Mouse (Mus musculus) intestine, embryonic 16.5 days (tissue): ENCODE measurements at regions not wholly inside any gene's neighbourhood (a gene's known extent, or its start where the extent isn't known, plus 50 kb on each side); places are given as distances from the start of the nearest gene placed in this dataset.
A peak's percentile ranks its signal among the peaks of the same experiment; 100 is the strongest.

ENCODE experiments used
- ATAC-seq: fragments of 200-750 bp; cut with Nextera tagmentation; 2 replicates; pipeline ENCODE4 v1.8.0; 2017; ENCODE audit warnings: moderate TSS enrichment, moderate library complexity
- H3K27ac ChIP-seq: fragments of 300-500 bp; sonication (generic); 2 replicates; pipeline ENCODE4 v1.5.1; 2014; ENCODE audit warnings: mild to moderate bottlenecking, low read length
- H3K27me3 ChIP-seq: fragments of 300-500 bp; sonication (generic); replicated peaks from 2 replicates; pipeline ENCODE4 v1.6.1; 2014; ENCODE audit warnings: low read length, control low read depth, mixed read lengths; ENCODE audit not compliant: control insufficient read depth, insufficient read depth
- H3K36me3 ChIP-seq: fragments of 300-500 bp; sonication (generic); 2 replicates; pipeline ENCODE4 v1.6.1; 2014; ENCODE audit warnings: low read length, control low read depth; ENCODE audit not compliant: control insufficient read depth, insufficient read depth
- H3K4me1 ChIP-seq: fragments of 300-500 bp; sonication (generic); 2 replicates; pipeline ENCODE4 v1.6.1; 2014; ENCODE audit warnings: low read length, control low read depth, mixed read lengths; ENCODE audit not compliant: control insufficient read depth, insufficient read depth
- H3K4me2 ChIP-seq: fragments of 300-500 bp; sonication (generic); 2 replicates; pipeline ENCODE4 v1.6.1; 2014; ENCODE audit warnings: low read depth, low read length, control low read depth
- H3K4me3 ChIP-seq: fragments of 300-500 bp; sonication (generic); 2 replicates; pipeline ENCODE4 v1.5.1; 2014; ENCODE audit warnings: mild to moderate bottlenecking, low read length
- H3K9ac ChIP-seq: fragments of 300-500 bp; sonication (generic); 2 replicates; pipeline ENCODE4 v1.6.1; 2014; ENCODE audit warnings: low read depth, low read length
- H3K9me3 ChIP-seq: fragments of 300-500 bp; sonication (generic); 2 replicates; pipeline ENCODE4 v1.6.1; 2016; ENCODE audit warnings: low read length, control low read depth; ENCODE audit not compliant: control insufficient read depth
- WGBS: fragments of 180-500 bp; shearing (Covaris S2); extraction: QIAGEN DNeasy Blood & Tissue Kit; methylation state at CpG from one replicate; pipeline ENCODE4 v1.1.7; 2014; 5-methylcytosine and 5-hydroxymethylcytosine counted together

DNA sequence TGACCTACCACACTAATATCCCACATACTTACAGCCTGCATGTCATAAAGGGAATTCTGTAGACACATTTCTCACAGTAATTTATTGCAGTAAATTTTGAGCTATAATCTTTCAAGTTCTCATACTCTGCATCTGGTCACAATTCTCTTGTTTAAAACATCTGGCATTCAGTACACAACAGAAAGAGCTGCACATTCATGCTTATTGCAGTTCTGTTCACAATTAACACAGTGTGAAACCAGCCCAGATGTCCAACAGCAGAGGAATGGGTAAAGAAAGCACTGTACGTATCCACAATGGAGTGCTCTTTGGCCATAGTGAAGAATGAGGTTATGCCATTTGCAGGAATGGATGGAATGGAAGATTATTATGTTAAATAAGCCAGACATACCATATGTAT, 72.5 kb upstream of the S1pr1 start:
- ATAC-seq, result no peak
- Histone ChIP-seq H3K4me1 (no peaks in the 10 kb centered on the region), H3K9ac (no peak overlapping the region), H3K4me2 (no peak overlapping the region), H3K36me3 (no peaks in the 10 kb centered on the region), H3K27ac (no peak overlapping the region), H3K9me3 (no peaks in the 10 kb centered on the region), H3K4me3 (no peak overlapping the region), H3K27me3 (no peaks in the 10 kb centered on the region)
- 60% methylated on average over 1 of the region's 1 CpGs for WGBS

DNA sequence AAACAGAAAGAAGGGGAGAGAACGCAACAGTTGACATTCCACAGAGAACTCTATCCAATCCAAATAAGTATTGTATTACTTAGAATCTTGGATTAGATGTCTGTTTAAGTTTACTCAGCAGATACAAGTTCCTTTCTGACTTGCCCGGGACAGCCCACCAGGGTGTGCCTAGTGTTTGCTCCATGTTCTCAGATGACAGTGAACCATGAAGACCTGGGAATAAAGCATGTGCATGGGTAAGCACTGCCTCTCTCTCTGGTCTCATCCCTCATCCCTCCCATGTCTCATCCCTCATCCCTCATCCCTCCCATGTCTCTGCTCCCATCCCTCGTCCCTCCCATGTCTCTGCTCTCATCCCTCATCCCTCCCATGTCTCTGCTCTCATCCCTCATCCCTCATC, 73.7 kb upstream of the S1pr1 start:
- Histone ChIP-seq H3K9ac (no peak overlapping the region), H3K27ac (no peak overlapping the region), H3K27me3 (no peaks in the 10 kb centered on the region), H3K4me1 (0 out of 2 replicates have a peak, but pooled peaks cover 4% of the 10 kb centered on the region), H3K4me2 (no peak overlapping the region), H3K4me3 (no peak overlapping the region), H3K9me3 (no peaks in the 10 kb centered on the region), H3K36me3 (no peaks in the 10 kb centered on the region)
- no peak for ATAC-seq
- WGBS, result 63% methylated on average over 3 of the region's 3 CpGs

DNA sequence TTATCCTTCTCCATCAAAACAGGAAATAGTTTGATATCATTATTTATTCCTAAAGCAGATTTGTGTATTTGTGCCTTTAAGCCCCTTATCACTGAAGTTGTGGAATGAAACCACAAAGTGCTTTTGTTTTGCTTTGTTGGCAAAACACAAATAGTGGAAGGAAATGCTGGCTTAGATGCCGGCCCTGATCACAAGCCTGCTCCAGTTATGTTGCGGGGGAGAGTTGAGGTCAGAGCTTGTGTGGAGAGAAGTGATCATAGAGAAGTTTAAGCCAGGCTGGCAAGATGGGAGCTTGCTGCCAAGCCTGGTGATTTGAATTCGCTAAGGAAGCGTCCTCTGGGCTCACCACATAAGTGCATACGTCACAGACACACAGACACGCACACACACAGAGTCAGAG, 74.2 kb upstream of the S1pr1 start:
- 72% methylated on average over 6 of the region's 6 CpGs for WGBS
- H3K4me3 ChIP-seq, result no peak overlapping the region
- H3K36me3 ChIP-seq, result no peaks in the 10 kb centered on the region
- no peak overlapping the region for H3K9ac ChIP-seq
- no peak for ATAC-seq
- no peaks in the 10 kb centered on the region for H3K9me3 ChIP-seq
- H3K4me2 ChIP-seq, result no peak overlapping the region
- 0 out of 2 replicates have a peak, but pooled peaks cover 6% of the 10 kb centered on the region for H3K4me1 ChIP-seq
- no peaks in the 10 kb centered on the region for H3K27me3 ChIP-seq
- H3K27ac ChIP-seq, result no peak overlapping the region

DNA sequence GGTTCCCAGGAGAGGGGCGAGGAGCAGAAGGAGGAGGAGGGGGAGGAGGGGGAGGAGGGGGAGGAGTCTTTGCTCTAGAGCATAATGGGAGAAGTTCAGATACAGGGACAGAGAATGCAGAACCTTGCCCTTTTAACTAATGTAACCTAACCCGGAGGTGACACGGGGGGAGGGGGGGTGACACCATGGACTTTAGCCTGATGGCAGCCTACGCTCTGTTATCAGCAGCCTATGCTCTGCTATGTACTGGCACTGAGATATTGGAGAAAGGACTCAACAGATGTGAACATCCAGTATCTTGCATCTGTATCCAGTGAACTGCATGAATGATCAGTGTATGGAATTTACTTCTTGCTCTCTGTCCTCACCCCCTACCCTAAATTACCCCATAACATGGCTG, 77.7 kb upstream of the S1pr1 start:
- Histone ChIP-seq H3K27ac (no peak overlapping the region), H3K4me3 (no peak overlapping the region), H3K9me3 (no peaks in the 10 kb centered on the region), H3K4me2 (no peak overlapping the region), H3K27me3 (no peaks in the 10 kb centered on the region), H3K36me3 (no peaks in the 10 kb centered on the region), H3K4me1 (0 out of 2 replicates have a peak, but pooled peaks cover 6% of the 10 kb centered on the region), H3K9ac (no peak overlapping the region)
- ATAC-seq, result peak; percentile 92
- 63% methylated on average over 4 of the region's 4 CpGs for WGBS

DNA sequence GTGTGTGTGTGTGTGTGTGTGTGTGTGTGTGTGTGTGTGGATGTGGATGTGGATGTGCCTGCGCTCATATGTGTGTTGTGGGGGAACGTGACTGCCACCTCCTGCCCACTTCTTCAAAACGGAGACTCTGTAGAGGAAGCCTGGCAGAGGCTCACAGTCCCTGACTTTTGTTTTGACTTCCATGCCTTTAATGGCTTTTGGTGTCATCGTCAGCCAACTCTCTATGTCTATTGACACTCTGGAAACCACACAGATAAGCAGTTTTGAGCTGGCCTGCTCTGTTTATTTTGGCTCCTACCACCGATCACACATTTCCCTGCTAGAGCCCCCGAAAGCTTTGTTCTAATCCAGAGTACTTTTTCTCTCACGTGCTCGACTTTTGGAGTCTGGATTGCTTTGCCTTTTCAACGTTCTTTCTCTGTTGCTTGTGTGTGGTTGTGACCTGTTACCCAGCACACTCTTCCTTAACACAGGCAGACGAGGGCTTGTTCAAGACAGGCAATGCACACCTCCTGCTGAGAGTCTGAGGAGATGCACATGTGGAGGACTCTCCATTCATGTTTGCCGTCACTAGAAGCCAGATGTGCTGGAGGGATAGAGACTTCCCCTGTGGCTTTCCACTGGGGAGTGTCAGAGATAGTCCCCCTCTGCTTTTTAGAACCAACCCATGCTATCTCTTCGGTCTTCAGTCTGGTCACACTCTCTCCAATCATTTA, 78.6 kb upstream of the S1pr1 start:
- H3K4me3 ChIP-seq, result no peak overlapping the region
- H3K36me3 ChIP-seq, result no peaks in the 10 kb centered on the region
- H3K27me3 ChIP-seq, result no peaks in the 10 kb centered on the region
- WGBS, result 28% methylated on average over 12 of the region's 12 CpGs
- H3K9ac ChIP-seq, result no peak overlapping the region
- H3K4me2 ChIP-seq, result peak overlapping the region; percentile 35
- peak; percentile 69 for ATAC-seq
- H3K4me1 ChIP-seq, result 0 out of 2 replicates have a peak, but pooled peaks cover 6% of the 10 kb centered on the region
- H3K9me3 ChIP-seq, result no peaks in the 10 kb centered on the region
- H3K27ac ChIP-seq, result no peak overlapping the region

DNA sequence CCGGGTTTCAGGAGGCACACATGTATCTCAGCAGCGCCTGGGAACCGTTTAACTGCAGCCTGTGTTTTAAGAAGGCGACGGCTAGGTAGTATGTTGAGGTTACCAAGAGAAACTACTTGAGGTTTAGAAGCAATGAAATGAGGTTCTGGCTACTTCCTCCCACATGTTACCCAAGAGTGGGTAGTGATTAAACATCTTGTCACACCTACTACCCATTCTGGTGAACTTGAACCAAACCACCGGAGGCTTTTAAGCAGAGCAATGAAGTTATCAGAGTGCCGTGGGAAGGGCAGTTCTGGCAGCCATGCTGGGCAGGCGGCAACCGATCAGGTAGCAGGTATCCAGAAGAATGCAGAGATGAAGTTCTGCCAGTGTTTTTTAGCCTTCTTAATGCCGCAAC, 84.5 kb upstream of the S1pr1 start:
- no peak overlapping the region for H3K27ac ChIP-seq
- no peaks in the 10 kb centered on the region for H3K4me1 ChIP-seq
- no peaks in the 10 kb centered on the region for H3K27me3 ChIP-seq
- no peak overlapping the region for H3K4me2 ChIP-seq
- no peak overlapping the region for H3K9ac ChIP-seq
- H3K9me3 ChIP-seq, result no peaks in the 10 kb centered on the region
- no peaks in the 10 kb centered on the region for H3K36me3 ChIP-seq
- no peak overlapping the region for H3K4me3 ChIP-seq
- no peak for ATAC-seq
- WGBS, result 83% methylated on average over 10 of the region's 10 CpGs

DNA sequence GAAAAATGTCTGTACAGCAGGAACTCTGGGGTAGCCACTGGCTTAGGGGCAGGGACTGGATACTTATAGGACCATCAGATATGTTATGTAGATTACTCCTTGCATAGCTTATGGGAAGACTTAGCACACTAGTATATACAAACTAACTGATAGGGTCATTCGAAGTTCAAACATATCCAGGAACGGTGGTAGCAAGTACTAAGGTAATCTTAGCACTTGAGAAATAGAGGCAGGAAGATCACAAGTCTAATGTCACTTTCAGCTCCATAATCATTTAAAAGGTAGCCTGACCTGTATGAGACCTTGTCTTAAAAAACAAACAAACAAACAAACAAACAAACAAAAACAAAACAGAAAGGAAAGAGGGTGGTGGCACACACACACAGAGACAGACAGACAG, 85.1 kb upstream of the S1pr1 start:
- Histone ChIP-seq H3K9ac (no peak overlapping the region), H3K27me3 (no peaks in the 10 kb centered on the region), H3K9me3 (no peaks in the 10 kb centered on the region), H3K27ac (no peak overlapping the region), H3K4me1 (no peaks in the 10 kb centered on the region), H3K4me2 (no peak overlapping the region), H3K36me3 (no peaks in the 10 kb centered on the region), H3K4me3 (no peak overlapping the region)
- WGBS, result 50% methylated on average over 2 of the region's 2 CpGs
- ATAC-seq, result no peak

DNA sequence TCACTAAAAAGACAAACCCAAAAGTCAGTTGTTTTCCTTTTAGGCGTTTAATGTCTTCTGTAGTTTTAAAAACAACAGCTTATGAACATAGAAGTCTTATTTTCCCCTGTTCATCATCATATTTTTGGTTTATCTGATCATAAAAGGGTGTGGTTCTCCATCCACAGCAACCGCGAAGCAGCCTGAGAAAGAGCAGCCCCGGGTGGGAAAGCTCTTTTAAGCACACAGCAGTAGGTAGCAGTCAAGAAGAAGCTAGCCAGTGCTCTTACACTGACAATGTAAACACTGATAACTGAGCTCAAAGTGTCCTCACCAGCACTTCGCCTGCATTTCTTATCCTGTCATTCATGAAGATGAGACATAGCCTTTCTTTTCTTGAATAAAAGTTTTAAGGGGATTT, 86.0 kb upstream of the S1pr1 start:
- 28% methylated on average over 5 of the region's 5 CpGs for WGBS
- H3K9ac ChIP-seq, result no peak overlapping the region
- H3K4me1 ChIP-seq, result no peaks in the 10 kb centered on the region

DNA sequence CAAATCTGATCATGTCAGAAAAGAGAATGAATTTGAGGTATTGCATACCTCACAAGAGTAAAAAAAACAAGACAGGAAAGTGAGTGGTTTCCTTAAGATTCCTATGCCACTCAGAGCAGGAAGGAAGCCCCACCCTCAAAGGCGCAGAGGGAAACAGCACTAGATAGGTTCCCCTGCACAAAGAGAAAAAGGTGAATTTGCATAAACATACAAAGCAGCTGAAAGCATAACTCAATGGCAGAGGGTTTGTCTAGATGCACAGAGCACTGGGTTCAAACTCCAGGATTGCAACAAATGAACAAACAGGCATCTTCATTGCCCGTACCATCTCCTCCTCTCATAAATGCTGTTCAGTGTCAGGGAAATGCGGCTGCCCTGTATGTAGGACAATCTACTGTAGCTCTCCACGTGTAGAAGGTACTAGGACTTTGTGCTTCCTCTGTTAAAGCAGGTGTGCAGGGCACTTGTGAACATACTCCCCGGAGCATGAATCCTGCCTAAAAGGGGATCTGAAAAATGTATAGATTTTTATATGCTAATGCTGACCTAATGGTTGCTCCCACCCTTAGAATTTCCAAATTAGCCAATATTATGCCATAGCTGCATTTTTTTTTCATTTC, 85.9 kb upstream of the Dph5 start:
- Histone ChIP-seq H3K27ac (no peak overlapping the region), H3K36me3 (no peaks in the 10 kb centered on the region), H3K4me1 (no peaks in the 10 kb centered on the region), H3K9me3 (no peaks in the 10 kb centered on the region), H3K4me2 (no peak overlapping the region), H3K4me3 (no peak overlapping the region), H3K9ac (no peak overlapping the region), H3K27me3 (no peaks in the 10 kb centered on the region)
- ATAC-seq, result no peak
- WGBS, result 69% methylated on average over 5 of the region's 5 CpGs

More for the DNA sequence above, 86.0 kb upstream of the S1pr1 start:
- Histone ChIP-seq H3K4me2 (no peak overlapping the region), H3K9me3 (no peaks in the 10 kb centered on the region), H3K27ac (no peak overlapping the region), H3K36me3 (no peaks in the 10 kb centered on the region), H3K27me3 (no peaks in the 10 kb centered on the region), H3K4me3 (no peak overlapping the region)
- no peak for ATAC-seq
